Mouse (Mus musculus) lung, postnatal 25 days (tissue): ENCODE data around the gene Spata2l.
"Not testable (repeated sequence)": the region's sequence is repeated elsewhere in the genome, so short reads cannot be mapped to it uniquely, and the experiment has no call there.

Source experiments
- DNase-seq: peaks from one replicate; pipeline ENCODE4 v3.0.0; 2022; ENCODE audit warnings: low spot score

Spata2l gene

GRCm38 (mm10) chr8:123245543-123245942, 9.5 kb upstream of the Spata2l start:
- DNase-seq = no peak

GRCm38 (mm10) chr8:123244382-123244781, 8.3 kb upstream of the Spata2l start:
- DNase-seq = no peak

- no peak for DNase-seq
These were observed 7.0 kb upstream of the Spata2l start for GRCm38 (mm10) chr8:123243053-123243452.

- no peak for DNase-seq
These were observed 6.3 kb upstream of the Spata2l start for GRCm38 (mm10) chr8:123242107-123242923.

GRCm38 (mm10) chr8:123239398-123239797, 3.4 kb upstream of the Spata2l start:
- no peak for DNase-seq

GRCm38 (mm10) chr8:123234918-123235519, 1.0 kb downstream of the Spata2l start:
- DNase-seq = no peak

GRCm38 (mm10) chr8:123233760-123234159, 2.3 kb downstream of the Spata2l start:
- no peak for DNase-seq

- DNase-seq = no peak
These were observed 2.7 kb downstream of the Spata2l start for GRCm38 (mm10) chr8:123233300-123233699.

- no peak for DNase-seq
These were observed 3.5 kb downstream of the Spata2l start for GRCm38 (mm10) chr8:123232553-123232952.

- DNase-seq = no peak
These were observed 4.3 kb downstream of the Spata2l start for GRCm38 (mm10) chr8:123231742-123232141.

- DNase-seq = not testable (repeated sequence)
These were observed 5.7 kb downstream of the Spata2l start for GRCm38 (mm10) chr8:123230326-123230725.

- no peak for DNase-seq
These were observed 7.6 kb downstream of the Spata2l start for GRCm38 (mm10) chr8:123228416-123228815.

- DNase-seq = peak; percentile 94
These were observed 11.5 kb downstream of the Spata2l start, which contains the start of gene Cdk10 for GRCm38 (mm10) chr8:123224278-123225266. Gene Cdk10 (plus strand): TSS chr8:123224842.

- no peak for DNase-seq
These were observed 15.1 kb downstream of the Spata2l start for GRCm38 (mm10) chr8:123220917-123221316.

- DNase-seq = no peak
These were observed 20.6 kb downstream of the Spata2l start for GRCm38 (mm10) chr8:123215430-123215829.

- DNase-seq = no peak
These were observed 22.8 kb downstream of the Spata2l start for GRCm38 (mm10) chr8:123213118-123213772.

GRCm38 (mm10) chr8:123212321-123213117, 23.5 kb downstream of the Spata2l start, which contains the start of the genes Chmp1a and Spata33:
Gene Chmp1a (minus strand): TSS chr8:123212763.
Gene Spata33 (plus strand): TSS chr8:123212832.
- peak; percentile 90 for DNase-seq

- no peak for DNase-seq
These were observed 24.2 kb downstream of the Spata2l start for GRCm38 (mm10) chr8:123211876-123212275.

GRCm38 (mm10) chr8:123203571-123203970, 32.5 kb downstream of the Spata2l start:
- no peak for DNase-seq

- DNase-seq = peak; percentile 63
These were observed 33.7 kb downstream of the Spata2l start for GRCm38 (mm10) chr8:123202288-123202687.

GRCm38 (mm10) chr8:123199864-123200263, 36.2 kb downstream of the Spata2l start:
- no peak for DNase-seq
